Mouse (Mus musculus): Measurements from ENCODE around the gene Tmem33. TPM values are rescaled to one million over a fixed set of nuclear protein-coding genes. Genes with fewer than 3 reads are reported as not detected.
A peak's percentile ranks its signal among the peaks of the same experiment; 100 is the strongest.

Tmem33 gene
- total and polyA plus RNA-seq, 3 experiments: 70.4 to 147 (median 134) TPM

DNA sequence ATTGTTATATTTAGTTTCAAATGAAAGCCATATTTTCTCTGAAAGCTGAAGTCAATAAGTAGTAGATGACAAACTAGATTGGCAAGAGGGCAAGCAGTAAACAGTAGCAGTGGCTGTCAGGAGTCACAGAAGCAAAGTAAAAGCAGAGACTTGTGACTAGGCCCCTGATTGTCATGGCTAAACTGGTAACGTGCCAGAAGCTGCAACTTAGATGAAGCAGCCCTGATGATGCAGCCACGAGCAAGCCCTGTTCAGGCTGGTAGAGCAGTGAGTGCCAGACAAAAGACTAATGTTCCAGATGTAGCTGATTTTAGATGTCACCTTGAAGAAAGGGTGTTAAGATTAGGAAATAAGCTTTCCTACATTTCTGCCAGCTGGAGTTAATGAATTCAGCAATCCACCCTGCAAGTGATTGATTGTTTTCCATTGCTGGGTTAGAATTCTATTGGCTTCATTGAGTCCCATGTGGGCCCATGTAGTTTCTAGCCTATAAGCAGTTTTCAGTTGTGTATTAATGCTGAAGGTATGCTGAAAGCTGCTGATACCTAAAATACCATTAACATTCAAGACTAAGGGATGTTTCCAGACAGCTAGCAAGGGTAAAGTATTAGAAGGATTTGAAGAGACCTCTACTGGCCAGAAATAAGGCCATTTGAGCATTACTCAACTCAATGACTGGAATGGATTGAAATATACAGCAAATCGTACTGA lies 51.6 kb downstream of the Tmem33 start:
- H3K9me3 ChIP-seq (replicated peaks; ENCODE audit: low read length): no peaks in the 10 kb centered on the region
- no peak overlapping the region for H3K9ac ChIP-seq (ENCODE audit: insufficient read depth, low read depth)
- no peak for DNase-seq (ENCODE audit: extremely low read depth)
- peaks cover 5 to 32% of the 10 kb centered on the region in 2 experiments for H3K36me3 ChIP-seq (replicated peaks in 1 of 2; ENCODE audit: control insufficient read depth in 1 of 2, insufficient read depth in 1 of 2, low read length in 1 of 2)
- H3K4me2 ChIP-seq (ENCODE audit: insufficient read depth, low read depth, poor library complexity, severe bottlenecking): no peak overlapping the region
- H3K4me1 ChIP-seq (ENCODE audit: control insufficient read depth in 1 of 2, insufficient read depth in 2 of 2): peaks cover 0 to 11% of the 10 kb centered on the region in 2 experiments; a peak in 2 of 4 replicates
- no peaks in the 10 kb centered on the region for H3K27me3 ChIP-seq (replicated peaks)
- 0 out of 4 replicates have a peak, but pooled peaks of 1 of the 2 experiments have one; percentile 11 for TF ChIP-seq CTCF (conservative IDR thresholded peaks at IDR 0.05 in 1 of 2, IDR thresholded peaks at IDR 0.05 in 1 of 2; ENCODE audit: low read depth in 2 of 2, low read length in 2 of 2)
- no peak for TF ChIP-seq SMC3 (IDR thresholded peaks at IDR 0.05; ENCODE audit: low read depth, low read length)
- H3K4me3 ChIP-seq (replicated peaks in 1 of 3; ENCODE audit: low read depth in 2 of 3, low read length in 2 of 3, poor library complexity in 1 of 3): no peak overlapping the region
- dilution Hi-C loops (cut with MboI; ENCODE audit: extremely low pct_ligation_motif_present, extremely low pct_unique_long_range_greater_than_20kb, low sequenced_read_pairs) (no loop called here), in situ Hi-C loops (cut with MboI; ENCODE audit: low pct_ligation_motif_present, low pct_unique_long_range_greater_than_20kb, low sequenced_read_pairs) (no loop called here)
- peaks cover 15% of the 10 kb centered on the region for H3K79me2 ChIP-seq (replicated peaks; ENCODE audit: control insufficient read depth, extremely low read depth, insufficient read depth, poor library complexity, severe bottlenecking)
- H3K27ac ChIP-seq (ENCODE audit: insufficient read depth, low read depth): no peak overlapping the region

- no peak overlapping the region for H3K27ac ChIP-seq (ENCODE audit: insufficient read depth, low read depth)
- H3K27me3 ChIP-seq (replicated peaks): no peaks in the 10 kb centered on the region
- H3K9ac ChIP-seq (ENCODE audit: insufficient read depth, low read depth): no peak overlapping the region
- dilution Hi-C loops (cut with MboI; ENCODE audit: extremely low pct_ligation_motif_present, extremely low pct_unique_long_range_greater_than_20kb, low sequenced_read_pairs) (no loop called here), in situ Hi-C loops (cut with MboI; ENCODE audit: low pct_ligation_motif_present, low pct_unique_long_range_greater_than_20kb, low sequenced_read_pairs) (no loop called here)
- no peak overlapping the region for H3K4me3 ChIP-seq (replicated peaks in 1 of 3; ENCODE audit: low read depth in 2 of 3, low read length in 2 of 3, poor library complexity in 1 of 3)
- no peak overlapping the region for H3K4me2 ChIP-seq (ENCODE audit: insufficient read depth, low read depth, poor library complexity, severe bottlenecking)
- no peak for DNase-seq (ENCODE audit: extremely low read depth)
- H3K9me3 ChIP-seq (replicated peaks; ENCODE audit: low read length): no peaks in the 10 kb centered on the region
- H3K36me3 ChIP-seq (replicated peaks in 1 of 2; ENCODE audit: control insufficient read depth in 1 of 2, insufficient read depth in 1 of 2, low read length in 1 of 2): peaks cover 6 to 36% of the 10 kb centered on the region in 2 experiments
- peaks cover 0 to 11% of the 10 kb centered on the region in 2 experiments; a peak in 2 of 4 replicates for H3K4me1 ChIP-seq (ENCODE audit: control insufficient read depth in 1 of 2, insufficient read depth in 2 of 2)
- TF ChIP-seq ZC3H11A (IDR thresholded peaks at IDR 0.05; ENCODE audit: low read depth, low read length): no peak
- no peak for TF ChIP-seq POLR2A (IDR thresholded peaks at IDR 0.05; ENCODE audit: low read depth, low read length)
- no peak for TF ChIP-seq EP300 (IDR thresholded peaks at IDR 0.05; ENCODE audit: low read length)
- TF ChIP-seq KAT2A (IDR thresholded peaks at IDR 0.05; ENCODE audit: insufficient replicate concordance, low read length): no peak
- no peak for TF ChIP-seq PAX5 (IDR thresholded peaks at IDR 0.05; ENCODE audit: low read length)
- no peak for TF ChIP-seq ETS1 (conservative IDR thresholded peaks at IDR 0.05; ENCODE audit: low read depth, low read length)
- no peak for TF ChIP-seq MEF2A (IDR thresholded peaks at IDR 0.05; ENCODE audit: borderline replicate concordance, low read depth, low read length)
- no peak for TF ChIP-seq NRF1 (IDR thresholded peaks at IDR 0.05; ENCODE audit: low read depth, low read length)
- TF ChIP-seq BHLHE40 (IDR thresholded peaks at IDR 0.05; ENCODE audit: low read depth, low read length): no peak
- no peak for TF ChIP-seq POLR2AphosphoS2 (IDR thresholded peaks at IDR 0.05; ENCODE audit: low read depth, low read length)
- no peak for TF ChIP-seq GABPA (IDR thresholded peaks at IDR 0.05; ENCODE audit: insufficient replicate concordance, low read depth, low read length)
- no peak for TF ChIP-seq IRF4 (IDR thresholded peaks at IDR 0.05; ENCODE audit: low read depth, low read length)
- no peak for TF ChIP-seq CTCF (conservative IDR thresholded peaks at IDR 0.05 in 1 of 2, IDR thresholded peaks at IDR 0.05 in 1 of 2; ENCODE audit: low read depth in 2 of 2, low read length in 2 of 2)
- H3K79me2 ChIP-seq (replicated peaks; ENCODE audit: control insufficient read depth, extremely low read depth, insufficient read depth, poor library complexity, severe bottlenecking): peaks cover 11% of the 10 kb centered on the region
These were observed 52.1 kb downstream of the Tmem33 start for GRCm38 (mm10) chr5:67312522-67312851.

Measured in CH12.LX (cell line).